Mouse (Mus musculus): ENCODE data around the gene Tpte. TPM values are rescaled to one million over a fixed set of nuclear protein-coding genes. Genes with fewer than 3 reads are reported as not detected.

Tpte gene
- polyA plus RNA-seq, 1 experiment, result not detected

- H3K27me3 ChIP-seq (ENCODE audit: control insufficient read depth, insufficient read depth, insufficient read length), result peaks cover 14% of the 10 kb centered on the region
- TF ChIP-seq MAX (IDR thresholded peaks at IDR 0.05) (no peak), CEBPB (IDR thresholded peaks at IDR 0.05; ENCODE audit: low read depth) (no peak), MYOD1 (IDR thresholded peaks at IDR 0.05; ENCODE audit: control insufficient read depth, insufficient read length, low read depth) (no peak), CTCF (IDR thresholded peaks at IDR 0.05; ENCODE audit: control insufficient read depth, insufficient read depth, insufficient read length) (no peak), USF1 (IDR thresholded peaks at IDR 0.05; ENCODE audit: low read depth) (no peak)
These were observed 23.8 kb downstream of the Tpte start for GRCm38 (mm10) chr8:22306999-22307398.

GRCm38 (mm10) chr8:22311446-22311845, 28.2 kb downstream of the Tpte start:
- H3K79me3 ChIP-seq (ENCODE audit: low read depth), result no peaks in the 10 kb centered on the region
- H3K36me3 ChIP-seq (ENCODE audit: control insufficient read depth, insufficient read depth), result no peaks in the 10 kb centered on the region
- H3K4me3 ChIP-seq (ENCODE audit: insufficient read depth, poor library complexity, severe bottlenecking), result no peak overlapping the region
- peaks cover 10% of the 10 kb centered on the region for H3K27me3 ChIP-seq (ENCODE audit: control insufficient read depth, insufficient read depth, insufficient read length)
- no peak overlapping the region for H3ac ChIP-seq (ENCODE audit: control insufficient read depth, insufficient read length, low read depth)
- TF ChIP-seq FOSL1 (IDR thresholded peaks at IDR 0.05; ENCODE audit: insufficient read depth, low read length, poor library complexity, severe bottlenecking) (no peak), CTCF (IDR thresholded peaks at IDR 0.05; ENCODE audit: control insufficient read depth, insufficient read depth, insufficient read length) (no peak), CEBPB (IDR thresholded peaks at IDR 0.05; ENCODE audit: low read depth) (no peak), MAX (IDR thresholded peaks at IDR 0.05) (no peak), USF1 (IDR thresholded peaks at IDR 0.05; ENCODE audit: low read depth) (no peak), MYOG (IDR thresholded peaks at IDR 0.05; ENCODE audit: control insufficient read depth, extremely low read depth, insufficient read length) (no peak), MYOD1 (IDR thresholded peaks at IDR 0.05; ENCODE audit: control insufficient read depth, insufficient read length, low read depth) (no peak)
- H3K79me2 ChIP-seq (ENCODE audit: control insufficient read depth, insufficient read depth), result no peaks in the 10 kb centered on the region

More at GRCm38 (mm10) chr8:22306999-22307398, 23.8 kb downstream of the Tpte start:
- H3K79me2 ChIP-seq (ENCODE audit: control insufficient read depth, insufficient read depth), result no peaks in the 10 kb centered on the region
- no peak overlapping the region for H3ac ChIP-seq (ENCODE audit: control insufficient read depth, insufficient read length, low read depth)
- H3K79me3 ChIP-seq (ENCODE audit: low read depth), result no peaks in the 10 kb centered on the region
- no peaks in the 10 kb centered on the region for H3K36me3 ChIP-seq (ENCODE audit: control insufficient read depth, insufficient read depth)
- no peak overlapping the region for H3K4me3 ChIP-seq (ENCODE audit: insufficient read depth, poor library complexity, severe bottlenecking)

- H3K4me3 ChIP-seq (ENCODE audit: insufficient read depth, poor library complexity, severe bottlenecking), result no peak overlapping the region
- no peaks in the 10 kb centered on the region for H3K79me2 ChIP-seq (ENCODE audit: control insufficient read depth, insufficient read depth)
- no peaks in the 10 kb centered on the region for H3K36me3 ChIP-seq (ENCODE audit: control insufficient read depth, insufficient read depth)
- H3K79me3 ChIP-seq (ENCODE audit: low read depth), result no peaks in the 10 kb centered on the region
- no peak for TF ChIP-seq CEBPB (IDR thresholded peaks at IDR 0.05; ENCODE audit: low read depth)
- TF ChIP-seq MAX (IDR thresholded peaks at IDR 0.05), result no peak
- TF ChIP-seq CTCF (IDR thresholded peaks at IDR 0.05; ENCODE audit: control insufficient read depth, insufficient read depth, insufficient read length), result no peak
- no peak for TF ChIP-seq MYOD1 (IDR thresholded peaks at IDR 0.05; ENCODE audit: control insufficient read depth, insufficient read length, low read depth)
- no peak for TF ChIP-seq FOSL1 (IDR thresholded peaks at IDR 0.05; ENCODE audit: insufficient read depth, low read length, poor library complexity, severe bottlenecking)
- no peak for TF ChIP-seq USF1 (IDR thresholded peaks at IDR 0.05; ENCODE audit: low read depth)
- TF ChIP-seq MYOG (IDR thresholded peaks at IDR 0.05; ENCODE audit: control insufficient read depth, extremely low read depth, insufficient read length), result no peak
- no peaks in the 10 kb centered on the region for H3K27me3 ChIP-seq (ENCODE audit: control insufficient read depth, insufficient read depth, insufficient read length)
- H3ac ChIP-seq (ENCODE audit: control insufficient read depth, insufficient read length, low read depth), result no peak overlapping the region
These were observed 52.2 kb downstream of the Tpte start for GRCm38 (mm10) chr8:22335426-22335825.

GRCm38 (mm10) chr8:22359359-22359758, 76.1 kb downstream of the Tpte start:
- Histone ChIP-seq H3K36me3 (ENCODE audit: control insufficient read depth, insufficient read depth) (no peaks in the 10 kb centered on the region), H3K4me3 (ENCODE audit: insufficient read depth, poor library complexity, severe bottlenecking) (no peak overlapping the region), H3K79me3 (ENCODE audit: low read depth) (no peaks in the 10 kb centered on the region), H3ac (ENCODE audit: control insufficient read depth, insufficient read length, low read depth) (no peak overlapping the region), H3K27me3 (ENCODE audit: control insufficient read depth, insufficient read depth, insufficient read length) (no peaks in the 10 kb centered on the region), H3K79me2 (ENCODE audit: control insufficient read depth, insufficient read depth) (no peaks in the 10 kb centered on the region)
- no peak for TF ChIP-seq MYOG (IDR thresholded peaks at IDR 0.05; ENCODE audit: control insufficient read depth, extremely low read depth, insufficient read length)
- no peak for TF ChIP-seq FOSL1 (IDR thresholded peaks at IDR 0.05; ENCODE audit: insufficient read depth, low read length, poor library complexity, severe bottlenecking)
- TF ChIP-seq CEBPB (IDR thresholded peaks at IDR 0.05; ENCODE audit: low read depth), result no peak
- TF ChIP-seq MYOD1 (IDR thresholded peaks at IDR 0.05; ENCODE audit: control insufficient read depth, insufficient read length, low read depth), result no peak
- TF ChIP-seq CTCF (IDR thresholded peaks at IDR 0.05; ENCODE audit: control insufficient read depth, insufficient read depth, insufficient read length), result no peak
- TF ChIP-seq USF1 (IDR thresholded peaks at IDR 0.05; ENCODE audit: low read depth), result no peak
- TF ChIP-seq MAX (IDR thresholded peaks at IDR 0.05), result no peak

- TF ChIP-seq FOSL1 (IDR thresholded peaks at IDR 0.05; ENCODE audit: insufficient read depth, low read length, poor library complexity, severe bottlenecking) (no peak), MYOD1 (IDR thresholded peaks at IDR 0.05; ENCODE audit: control insufficient read depth, insufficient read length, low read depth) (no peak), MAX (IDR thresholded peaks at IDR 0.05) (no peak), MYOG (IDR thresholded peaks at IDR 0.05; ENCODE audit: control insufficient read depth, extremely low read depth, insufficient read length) (no peak), CEBPB (IDR thresholded peaks at IDR 0.05; ENCODE audit: low read depth) (no peak), CTCF (IDR thresholded peaks at IDR 0.05; ENCODE audit: control insufficient read depth, insufficient read depth, insufficient read length) (no peak), USF1 (IDR thresholded peaks at IDR 0.05; ENCODE audit: low read depth) (no peak)
- Histone ChIP-seq H3K79me3 (ENCODE audit: low read depth) (no peaks in the 10 kb centered on the region), H3K27me3 (ENCODE audit: control insufficient read depth, insufficient read depth, insufficient read length) (no peaks in the 10 kb centered on the region), H3K4me3 (ENCODE audit: insufficient read depth, poor library complexity, severe bottlenecking) (no peak overlapping the region), H3ac (ENCODE audit: control insufficient read depth, insufficient read length, low read depth) (no peak overlapping the region), H3K79me2 (ENCODE audit: control insufficient read depth, insufficient read depth) (no peaks in the 10 kb centered on the region), H3K36me3 (ENCODE audit: control insufficient read depth, insufficient read depth) (no peaks in the 10 kb centered on the region)
These were observed 76.6 kb downstream of the Tpte start for GRCm38 (mm10) chr8:22359882-22360281.

- TF ChIP-seq MAX (IDR thresholded peaks at IDR 0.05), result no peak
- TF ChIP-seq MYOG (IDR thresholded peaks at IDR 0.05; ENCODE audit: control insufficient read depth, extremely low read depth, insufficient read length), result no peak
- no peak for TF ChIP-seq USF1 (IDR thresholded peaks at IDR 0.05; ENCODE audit: low read depth)
- no peak for TF ChIP-seq CEBPB (IDR thresholded peaks at IDR 0.05; ENCODE audit: low read depth)
- TF ChIP-seq MYOD1 (IDR thresholded peaks at IDR 0.05; ENCODE audit: control insufficient read depth, insufficient read length, low read depth), result no peak
- TF ChIP-seq FOSL1 (IDR thresholded peaks at IDR 0.05; ENCODE audit: insufficient read depth, low read length, poor library complexity, severe bottlenecking), result no peak
- no peak for TF ChIP-seq CTCF (IDR thresholded peaks at IDR 0.05; ENCODE audit: control insufficient read depth, insufficient read depth, insufficient read length)
- no peaks in the 10 kb centered on the region for H3K79me2 ChIP-seq (ENCODE audit: control insufficient read depth, insufficient read depth)
- no peaks in the 10 kb centered on the region for H3K79me3 ChIP-seq (ENCODE audit: low read depth)
- H3ac ChIP-seq (ENCODE audit: control insufficient read depth, insufficient read length, low read depth), result no peak overlapping the region
- H3K27me3 ChIP-seq (ENCODE audit: control insufficient read depth, insufficient read depth, insufficient read length), result no peaks in the 10 kb centered on the region
- no peaks in the 10 kb centered on the region for H3K36me3 ChIP-seq (ENCODE audit: control insufficient read depth, insufficient read depth)
- H3K4me3 ChIP-seq (ENCODE audit: insufficient read depth, poor library complexity, severe bottlenecking), result no peak overlapping the region
These were observed 93.1 kb downstream of the Tpte start for GRCm38 (mm10) chr8:22376311-22376710.

Data from C2C12 (cell line).